Mouse (Mus musculus) gastrocnemius, adult 18-20 months (tissue): ENCODE results near the gene Tom1. TPM values are rescaled to one million over a fixed set of nuclear protein-coding genes. Genes with fewer than 3 reads are reported as not detected.
A peak's percentile ranks its signal among the peaks of the same experiment; 100 is the strongest.

Experiments
- DNase-seq: peaks from one replicate; pipeline ENCODE4 v3.0.0; 2021; ENCODE audit warnings: low spot score
- total RNA-seq, 2 experiments: library from RNA; stranded (reverse); gene quantifications; 2 replicates each; pipeline ENCODE4 v1.2.3; 2021

The Tom1 gene
- total RNA-seq, 2 experiments from 2014 or later, result 54.0 to 58.4 TPM

GRCm38 (mm10) chr8:75088989-75089881 is 55.7 kb downstream of the Tom1 start:
- peak; percentile 86 for DNase-seq

DNA sequence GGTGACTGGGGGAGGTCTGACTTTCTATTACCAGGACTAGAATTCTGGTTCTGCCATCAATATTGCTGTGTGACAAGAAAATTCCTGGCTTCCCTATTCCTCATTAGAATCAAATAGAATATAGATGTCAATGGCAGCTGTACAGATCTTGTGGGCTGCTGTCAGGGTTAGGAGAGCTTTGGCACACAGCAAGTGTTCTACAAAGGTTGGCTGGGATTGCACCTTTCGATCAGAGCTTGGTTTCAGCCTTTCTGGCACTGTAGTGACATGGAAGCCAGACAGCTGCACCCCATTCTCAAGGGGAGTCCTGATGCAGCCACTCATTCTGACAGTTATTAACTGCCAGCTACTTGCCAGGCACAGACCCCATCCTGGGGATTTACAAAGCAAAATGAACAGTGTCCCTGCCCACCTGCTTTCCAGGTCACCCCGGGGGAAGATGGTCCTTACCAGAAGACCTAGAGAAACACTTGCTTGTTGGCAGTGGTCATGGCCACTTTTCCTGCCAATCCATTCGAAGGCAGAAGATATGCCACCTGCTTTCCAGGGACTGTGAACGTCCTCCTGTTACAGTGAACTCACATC is 57.4 kb downstream of the Tom1 start:
- no peak for DNase-seq

DNA sequence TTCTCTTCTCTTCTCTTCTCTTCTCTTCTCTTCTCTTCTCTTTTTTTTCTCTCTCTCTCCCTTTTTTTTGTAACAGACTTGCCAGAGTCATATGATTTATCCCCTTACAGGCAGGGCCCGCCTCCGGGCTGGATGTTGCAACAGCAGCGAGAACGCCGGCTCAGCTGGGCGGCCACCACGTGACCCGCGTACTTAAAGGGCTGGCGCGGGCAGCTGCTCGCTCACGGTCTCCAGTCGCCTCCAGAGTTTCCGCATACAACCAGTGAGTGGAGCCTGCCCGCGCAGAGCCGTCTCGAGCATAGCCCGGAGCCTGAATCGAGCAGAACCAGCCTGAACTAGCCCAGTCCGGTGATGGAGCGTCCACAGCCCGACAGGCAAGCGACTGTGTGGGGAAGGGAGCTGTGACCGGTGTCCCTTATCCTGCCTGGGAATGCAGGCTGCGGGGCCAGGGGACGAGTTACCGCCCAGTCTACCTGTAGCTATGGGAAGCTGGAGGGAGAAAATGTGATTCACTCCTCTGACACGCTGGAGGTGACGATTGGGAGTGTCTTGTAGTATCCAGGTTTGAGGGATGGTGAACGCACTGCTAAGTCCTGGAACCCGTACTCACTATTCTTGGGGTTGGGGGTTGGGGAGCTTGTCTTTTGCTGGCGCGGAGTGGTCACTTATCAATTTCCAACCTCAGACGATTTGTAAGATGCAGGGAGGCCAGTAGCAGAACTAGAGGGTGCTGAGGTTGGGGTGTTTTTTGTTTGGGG is 60.1 kb downstream of the Tom1 start, which contains the start of gene Hmox1:
Hmox1 (plus strand) TSS at position 223 of the 758 bp plus-strand sequence.
- DNase-seq, result peak; percentile 94

- no peak for DNase-seq
Measured at GRCm38 (mm10) chr8:75102956-75103355, 69.5 kb downstream of the Tom1 start.

GRCm38 (mm10) chr8:75103376-75103878 is 69.9 kb downstream of the Tom1 start:
- DNase-seq, result no peak

- DNase-seq, result peak; percentile 80
Measured at GRCm38 (mm10) chr8:75108527-75109235, 75.2 kb downstream of the Tom1 start.

DNA sequence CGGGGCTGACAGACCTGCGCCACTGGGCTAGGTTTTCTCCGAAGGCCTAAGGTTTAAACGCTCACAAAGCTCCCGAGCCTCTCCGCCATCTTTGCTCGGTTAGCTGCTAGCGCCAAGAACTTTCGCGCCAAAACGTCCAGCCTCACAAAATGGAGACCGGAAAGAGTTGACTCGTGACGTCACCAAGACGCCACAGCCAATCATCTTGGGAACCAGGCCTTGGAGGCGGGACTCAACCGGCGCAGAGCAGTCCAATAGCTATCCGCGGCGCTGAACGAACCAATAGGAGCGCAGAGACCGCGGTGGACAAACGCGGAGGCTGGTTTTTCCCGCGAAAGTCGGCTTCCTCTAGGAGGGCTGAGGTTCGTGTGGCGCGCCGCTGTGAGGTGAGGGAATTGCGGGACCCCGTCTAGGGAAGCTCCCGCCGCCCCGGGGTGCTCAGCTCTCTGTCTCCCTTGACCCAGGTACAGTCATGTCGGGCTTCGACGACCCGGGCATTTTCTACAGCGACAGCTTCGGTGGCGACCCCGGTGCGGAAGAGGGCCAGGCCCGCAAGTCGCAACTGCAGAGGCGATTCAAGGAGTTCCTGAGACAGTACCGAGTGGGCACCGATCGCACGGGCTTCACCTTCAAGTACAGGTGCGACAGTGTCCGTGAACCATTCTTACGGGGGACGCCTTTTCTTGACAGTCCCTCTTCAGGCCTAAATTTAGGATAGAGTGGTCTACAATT is 75.9 kb downstream of the Tom1 start, which contains the start of gene Mcm5:
Mcm5 (plus strand) TSS at position 334 of the 732 bp plus-strand sequence.
- DNase-seq, result peak; percentile 100

DNA sequence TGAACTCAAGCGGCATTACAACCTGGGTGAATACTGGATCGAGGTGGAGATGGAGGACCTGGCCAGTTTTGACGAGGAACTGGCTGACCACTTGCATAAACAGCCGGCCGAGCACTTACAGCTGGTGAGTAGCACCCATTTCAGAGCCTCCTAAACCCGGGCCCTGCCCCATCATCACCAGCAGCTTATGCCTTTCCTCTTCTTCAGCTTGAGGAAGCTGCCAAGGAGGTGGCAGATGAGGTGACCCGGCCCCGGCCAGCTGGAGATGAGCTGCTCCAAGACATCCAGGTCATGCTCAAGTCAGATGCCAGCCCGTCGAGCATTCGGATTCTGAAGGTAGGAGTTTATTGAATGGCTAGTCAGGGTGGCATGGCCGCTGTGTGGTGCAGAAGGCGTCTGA is 76.6 kb downstream of the Tom1 start:
- no peak for DNase-seq

GRCm38 (mm10) chr8:75118505-75118904 is 85.0 kb downstream of the Tom1 start:
- DNase-seq, result no peak

- DNase-seq, result no peak
Measured at GRCm38 (mm10) chr8:75119287-75119686, 85.8 kb downstream of the Tom1 start.

Other genes with a start within 250 kb of the Tom1 start
- not detected for gene Isx, start 160.5 kb upstream of the Tom1 start, total RNA-seq
- gene Hmgxb4, start 40.3 kb upstream of the Tom1 start, total RNA-seq, result 1 to 10 TPM; 7.4 to 9.5 TPM
- 1 to 10 TPM; 5.0 to 5.3 TPM for gene Hmox1, start 59.9 kb downstream of the Tom1 start, total RNA-seq
- under 1 TPM; 0.66 to 0.87 TPM for gene Mcm5, start 75.9 kb downstream of the Tom1 start, total RNA-seq
- 10 to 100 TPM; 65.5 to 99.9 TPM for gene Rasd2, start 180.2 kb downstream of the Tom1 start, total RNA-seq